Mouse (Mus musculus) heart, embryonic 12.5 days (tissue): ENCODE data around the gene Tshz2. TPM values are rescaled to one million over a fixed set of nuclear protein-coding genes. Genes with fewer than 3 reads are reported as not detected.
A peak's percentile ranks its signal among the peaks of the same experiment; 100 is the strongest.

Experiments
- ATAC-seq: fragments of 200-750 bp; cut with Nextera tagmentation; 2 replicates; pipeline ENCODE4 v1.8.0; 2017; ENCODE audit warnings: moderate TSS enrichment, moderate library complexity; ENCODE audit not compliant: insufficient number of reproducible peaks, low FRiP score
- H3K27ac ChIP-seq: fragments of 300-500 bp; sonication (generic); 2 replicates; pipeline ENCODE4 v1.5.1; 2016; ENCODE audit warnings: mild to moderate bottlenecking, moderate library complexity; ENCODE audit not compliant: poor library complexity, severe bottlenecking
- H3K27me3 ChIP-seq: fragments of 300-500 bp; sonication (generic); replicated peaks from 2 replicates; pipeline ENCODE4 v1.6.1; 2016; ENCODE audit warnings: mild to moderate bottlenecking, moderate library complexity
- H3K36me3 ChIP-seq: fragments of 300-500 bp; sonication (generic); 2 replicates; pipeline ENCODE4 v1.6.1; 2016; ENCODE audit warnings: mild to moderate bottlenecking, moderate library complexity
- H3K4me1 ChIP-seq: fragments of 300-500 bp; sonication (generic); replicated peaks from 2 replicates; pipeline ENCODE4 v1.6.1; 2016; ENCODE audit warnings: mild to moderate bottlenecking
- H3K4me2 ChIP-seq: fragments of 300-500 bp; sonication (generic); 2 replicates; pipeline ENCODE4 v1.6.1; 2016; ENCODE audit warnings: mild to moderate bottlenecking, moderate library complexity
- H3K4me3 ChIP-seq: fragments of 300-500 bp; sonication (generic); 2 replicates; pipeline ENCODE4 v1.5.1; 2016; ENCODE audit warnings: mild to moderate bottlenecking
- H3K9ac ChIP-seq: fragments of 300-500 bp; sonication (generic); 2 replicates; pipeline ENCODE4 v1.6.1; 2016; ENCODE audit warnings: mild to moderate bottlenecking, moderate library complexity
- H3K9me3 ChIP-seq: fragments of 300-500 bp; sonication (generic); replicated peaks from 2 replicates; pipeline ENCODE4 v1.6.1; 2016; ENCODE audit warnings: mild to moderate bottlenecking, moderate library complexity
- WGBS: fragments of 180-500 bp; shearing (Covaris S2); methylation state at CpG from one replicate; pipeline ENCODE4 v1.1.7; 2016; 5-methylcytosine and 5-hydroxymethylcytosine counted together
- polyA plus RNA-seq: library from polyadenylated mRNA; unstranded; fragments of >200 nt; fragmentation: Nextera tagmentation; extraction: Ambion mirVana; gene quantifications from 2 replicates; pipeline ENCODE4 v1.2.1, GENCODE M21; 2016

The Tshz2 gene
- polyA plus RNA-seq, 1 experiment from 2014 or later: 5.6 TPM

GRCm38 (mm10) chr2:169919111-169919695, 286.4 kb downstream of the Tshz2 start:
- 72% methylated on average over 3 of the region's 3 CpGs for WGBS
- Histone ChIP-seq H3K27me3 (0 out of 2 replicates have a peak, but pooled peaks cover 3% of the 10 kb centered on the region), H3K27ac (no peak overlapping the region), H3K4me3 (no peak overlapping the region), H3K4me1 (no peaks in the 10 kb centered on the region), H3K4me2 (no peak overlapping the region), H3K36me3 (no peaks in the 10 kb centered on the region), H3K9me3 (0 out of 2 replicates have a peak, but pooled peaks cover 7% of the 10 kb centered on the region), H3K9ac (no peak overlapping the region)
- ATAC-seq: no peak

GRCm38 (mm10) chr2:169924177-169924810, 291.5 kb downstream of the Tshz2 start:
- no peaks in the 10 kb centered on the region for H3K9me3 ChIP-seq
- H3K27me3 ChIP-seq: 0 out of 2 replicates have a peak, but pooled peaks cover 3% of the 10 kb centered on the region
- no peak for ATAC-seq
- no peaks in the 10 kb centered on the region for H3K36me3 ChIP-seq
- H3K4me2 ChIP-seq: no peak overlapping the region
- H3K27ac ChIP-seq: no peak overlapping the region
- no peak overlapping the region for H3K4me3 ChIP-seq
- peaks cover 5% of the 10 kb centered on the region; the same call in 1 of the 2 replicates for H3K4me1 ChIP-seq
- WGBS: 64% methylated on average over 8 of the region's 8 CpGs
- H3K9ac ChIP-seq: no peak overlapping the region

DNA sequence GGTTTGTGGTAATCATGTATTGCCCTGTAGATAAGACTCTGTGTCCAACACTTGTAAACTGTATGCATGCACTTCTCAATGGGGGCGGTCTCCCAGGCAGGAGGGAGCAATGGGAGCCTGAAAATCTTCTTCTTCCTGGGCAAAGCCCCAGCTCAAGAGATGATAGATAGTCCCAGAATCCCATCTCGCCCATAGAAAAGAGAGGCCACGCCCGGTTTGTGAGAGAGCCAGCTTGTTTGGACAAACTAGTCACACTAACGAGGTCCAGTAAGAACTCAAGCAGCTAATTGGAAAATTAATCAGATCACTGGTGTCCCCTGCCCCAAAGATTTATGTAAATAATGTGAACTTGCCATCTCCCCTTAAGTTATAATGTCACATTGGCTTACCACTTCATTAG, 292.7 kb downstream of the Tshz2 start:
- Histone ChIP-seq H3K36me3 (no peaks in the 10 kb centered on the region), H3K9me3 (no peaks in the 10 kb centered on the region), H3K4me1 (peaks cover 13% of the 10 kb centered on the region), H3K4me3 (no peak overlapping the region), H3K27me3 (0 out of 2 replicates have a peak, but pooled peaks cover 3% of the 10 kb centered on the region), H3K4me2 (no peak overlapping the region), H3K27ac (no peak overlapping the region), H3K9ac (no peak overlapping the region)
- WGBS: 80% methylated on average over 5 of the region's 5 CpGs
- ATAC-seq: no peak

DNA sequence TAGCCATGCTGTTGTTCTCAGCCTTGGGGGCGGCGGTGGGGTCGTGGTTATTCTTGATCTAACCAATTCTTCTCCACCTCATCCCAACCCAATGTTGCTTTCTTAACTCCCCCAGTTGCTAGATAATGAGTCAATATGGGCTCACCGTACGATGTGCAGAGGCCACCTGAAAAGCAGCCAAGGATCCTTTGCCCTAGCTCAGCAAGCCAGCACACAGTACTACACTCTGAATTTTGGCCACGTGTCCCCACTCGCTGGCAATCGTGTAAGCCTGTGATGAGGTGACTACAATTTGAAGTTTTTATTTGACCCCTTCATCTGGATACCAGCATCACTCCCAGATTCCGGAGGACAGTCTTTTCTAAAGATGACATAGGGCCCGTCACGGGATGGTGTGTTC, 293.2 kb downstream of the Tshz2 start:
- Histone ChIP-seq H3K4me1 (peaks cover 13% of the 10 kb centered on the region), H3K9ac (no peak overlapping the region), H3K36me3 (no peaks in the 10 kb centered on the region), H3K4me2 (no peak overlapping the region), H3K27me3 (0 out of 2 replicates have a peak, but pooled peaks cover 3% of the 10 kb centered on the region), H3K4me3 (no peak overlapping the region), H3K27ac (no peak overlapping the region), H3K9me3 (no peaks in the 10 kb centered on the region)
- no peak for ATAC-seq
- 76% methylated on average over 11 of the region's 11 CpGs for WGBS

- no peaks in the 10 kb centered on the region for H3K9me3 ChIP-seq
- peaks cover 9% of the 10 kb centered on the region; the same call in 1 of the 2 replicates for H3K27me3 ChIP-seq
- no peaks in the 10 kb centered on the region for H3K36me3 ChIP-seq
- WGBS: 66% methylated on average over 2 of the region's 2 CpGs
- H3K9ac ChIP-seq: no peak overlapping the region
- no peak overlapping the region for H3K27ac ChIP-seq
- ATAC-seq: no peak
- H3K4me3 ChIP-seq: no peak overlapping the region
- H3K4me1 ChIP-seq: peaks cover 13% of the 10 kb centered on the region
- no peak overlapping the region for H3K4me2 ChIP-seq
These were observed 294.6 kb downstream of the Tshz2 start for GRCm38 (mm10) chr2:169927401-169927800.

DNA sequence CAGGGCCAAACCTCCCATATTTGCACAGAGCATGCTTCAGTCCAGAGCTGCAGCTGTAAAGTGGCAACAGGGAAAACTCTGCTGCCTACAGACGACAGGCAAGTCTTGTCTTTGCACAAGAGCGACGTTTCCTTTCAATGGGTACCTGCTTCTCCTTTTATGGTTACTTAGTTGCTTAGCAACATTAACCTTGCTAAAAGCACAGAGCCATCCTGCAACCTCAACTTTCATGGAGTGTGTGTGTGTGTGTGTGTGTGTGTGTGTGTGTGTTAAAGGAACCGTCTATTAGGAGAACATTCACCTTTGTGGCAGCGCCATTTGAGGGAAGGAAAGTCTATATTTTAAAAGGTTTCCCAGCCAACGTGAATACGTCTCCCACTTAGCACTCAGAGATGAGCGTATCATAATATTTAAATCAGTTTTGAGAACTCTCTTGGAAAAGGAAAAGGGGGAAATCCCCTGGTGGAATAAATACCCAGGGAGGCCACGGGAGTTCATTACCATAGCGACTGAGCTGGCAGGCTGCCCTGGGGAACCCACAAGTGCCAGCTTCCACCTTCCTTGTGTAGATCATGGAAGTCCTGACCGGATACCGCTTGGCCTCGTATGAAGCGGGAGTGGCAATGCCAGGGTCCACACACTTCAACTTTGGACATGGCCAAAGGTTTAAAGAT, 295.8 kb downstream of the Tshz2 start:
- ATAC-seq: no peak
- no peaks in the 10 kb centered on the region for H3K36me3 ChIP-seq
- H3K27ac ChIP-seq: no peak overlapping the region
- peaks cover 6% of the 10 kb centered on the region; the same call in 1 of the 2 replicates for H3K27me3 ChIP-seq
- 76% methylated on average over 14 of the region's 14 CpGs for WGBS
- H3K4me2 ChIP-seq: no peak overlapping the region
- no peaks in the 10 kb centered on the region for H3K9me3 ChIP-seq
- H3K9ac ChIP-seq: no peak overlapping the region
- H3K4me3 ChIP-seq: no peak overlapping the region
- H3K4me1 ChIP-seq: peaks cover 13% of the 10 kb centered on the region

DNA sequence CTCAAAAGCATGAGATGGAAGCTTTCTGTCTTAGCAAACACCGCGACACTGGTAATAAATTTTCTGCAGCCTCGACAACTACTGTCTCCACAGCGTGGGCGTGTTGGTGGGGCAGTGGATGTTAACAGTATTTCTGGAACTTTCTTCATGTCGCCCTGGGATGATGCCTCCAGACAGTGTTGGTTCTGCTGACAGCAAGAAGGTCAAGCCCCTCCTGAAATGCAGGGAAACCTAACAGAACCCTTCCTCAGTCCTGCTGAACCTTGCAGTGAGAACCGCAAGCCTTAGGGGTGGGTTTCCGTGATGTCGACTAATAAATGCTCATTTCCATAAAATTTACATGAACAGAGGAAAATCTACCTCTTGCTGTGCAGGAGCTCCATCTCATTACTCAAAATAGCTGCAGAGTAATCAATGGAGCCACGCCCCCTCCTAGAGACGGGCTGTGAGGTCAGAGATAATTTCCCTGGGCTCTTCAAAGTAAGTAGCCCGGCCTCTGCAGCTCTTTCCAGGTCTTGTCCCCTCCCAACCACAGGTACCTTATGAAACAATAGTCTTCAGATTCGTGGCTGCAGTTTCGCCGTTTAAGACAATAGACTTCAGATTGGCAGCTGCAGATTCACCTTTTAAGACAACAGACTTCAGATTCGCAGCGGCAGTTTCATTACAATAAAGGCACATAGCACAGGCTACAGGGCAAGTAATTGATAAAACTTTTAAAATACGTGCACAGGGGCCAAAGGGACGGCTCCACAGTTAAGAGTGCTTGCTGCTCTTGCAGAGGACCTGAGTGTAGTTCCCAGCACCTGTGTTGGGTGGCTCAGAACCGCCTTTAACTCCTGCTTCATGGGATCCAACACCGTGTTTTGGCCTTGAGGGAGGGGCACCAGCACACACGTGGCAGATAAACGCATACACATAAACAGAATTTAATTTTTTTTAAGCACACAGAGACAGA, 297.0 kb downstream of the Tshz2 start:
- Histone ChIP-seq H3K9me3 (no peaks in the 10 kb centered on the region), H3K27ac (no peak overlapping the region), H3K4me3 (peak overlapping the region; percentile 46), H3K4me1 (peaks cover 13% of the 10 kb centered on the region), H3K27me3 (peaks cover 6% of the 10 kb centered on the region; the same call in 1 of the 2 replicates), H3K9ac (no peak overlapping the region), H3K36me3 (no peaks in the 10 kb centered on the region), H3K4me2 (peak overlapping the region; percentile 66)
- WGBS: 52% methylated on average over 23 of the region's 23 CpGs
- ATAC-seq: no peak

GRCm38 (mm10) chr2:169935642-169936041, 302.8 kb downstream of the Tshz2 start:
- Histone ChIP-seq H3K36me3 (no peaks in the 10 kb centered on the region), H3K4me1 (peaks cover 5% of the 10 kb centered on the region; the same call in 1 of the 2 replicates), H3K27me3 (peaks cover 6% of the 10 kb centered on the region; the same call in 1 of the 2 replicates), H3K9me3 (no peaks in the 10 kb centered on the region), H3K27ac (no peak overlapping the region), H3K4me2 (no peak overlapping the region), H3K4me3 (no peak overlapping the region), H3K9ac (no peak overlapping the region)
- WGBS: 41% methylated on average over 6 of the region's 6 CpGs
- no peak for ATAC-seq

DNA sequence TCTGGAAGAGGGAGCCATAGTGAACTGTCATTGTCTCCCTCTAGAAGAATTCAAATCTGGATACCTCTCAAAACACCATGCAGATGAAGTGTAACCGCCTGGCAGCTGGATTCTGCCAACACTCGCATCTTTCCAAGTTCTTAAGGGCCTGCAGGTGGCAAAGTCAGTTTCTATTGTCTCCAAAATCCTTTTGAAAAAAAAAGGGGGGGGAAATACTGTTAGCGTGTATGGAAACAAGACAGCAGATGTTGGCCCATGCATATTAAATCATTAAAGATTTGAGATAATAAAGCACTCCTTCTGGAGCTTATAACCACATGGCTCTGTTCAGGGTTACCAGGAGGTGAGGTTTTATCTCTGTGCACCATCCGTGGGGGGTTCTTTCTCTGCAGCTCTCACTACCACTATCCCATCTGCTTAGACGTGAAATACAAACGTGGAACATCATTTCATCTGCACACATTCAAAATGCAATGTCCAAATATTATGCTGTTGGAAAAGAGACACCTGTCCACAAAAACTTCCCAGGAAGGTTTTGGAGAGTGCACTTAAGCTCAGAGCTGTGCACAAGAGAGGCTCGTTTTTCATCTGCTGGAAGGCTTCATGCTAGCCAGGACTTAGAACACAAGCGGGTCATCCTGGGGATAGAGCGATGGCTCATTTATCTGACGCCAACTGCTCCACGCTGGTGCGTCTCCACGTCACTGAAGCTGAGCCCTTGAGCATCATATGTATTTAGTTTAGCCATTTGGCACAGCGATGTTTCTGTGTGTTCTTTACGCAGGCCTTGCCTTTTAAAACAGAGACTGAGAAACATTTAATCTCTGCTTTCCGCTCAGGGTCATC, 307.7 kb downstream of the Tshz2 start:
- 76% methylated on average over 16 of the region's 16 CpGs for WGBS
- H3K4me1 ChIP-seq: peaks cover 2% of the 10 kb centered on the region; the same call in 1 of the 2 replicates
- no peak for ATAC-seq
- H3K4me2 ChIP-seq: no peak overlapping the region
- H3K9me3 ChIP-seq: 0 out of 2 replicates have a peak, but pooled peaks cover 4% of the 10 kb centered on the region
- no peak overlapping the region for H3K9ac ChIP-seq
- H3K27me3 ChIP-seq: no peaks in the 10 kb centered on the region
- H3K36me3 ChIP-seq: no peaks in the 10 kb centered on the region
- no peak overlapping the region for H3K4me3 ChIP-seq
- no peak overlapping the region for H3K27ac ChIP-seq

DNA sequence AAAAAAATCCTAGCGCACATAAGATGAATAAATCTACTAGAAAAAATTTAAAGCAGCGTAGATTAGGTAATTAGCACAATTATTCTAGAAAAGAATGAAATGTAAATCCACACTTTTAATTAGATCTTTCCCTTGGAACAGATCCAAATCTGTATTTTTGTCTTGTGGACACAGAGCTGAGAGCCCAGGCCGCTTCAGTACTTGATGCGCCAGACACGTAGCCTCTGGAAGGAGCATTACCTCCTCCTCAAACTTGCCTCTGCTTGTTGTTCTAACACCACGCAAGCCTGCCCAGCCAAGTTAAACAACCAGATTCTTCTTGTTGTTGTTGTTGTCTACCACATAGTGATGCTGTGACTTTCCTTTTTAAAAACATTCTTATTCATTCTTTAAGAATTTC, 310.9 kb downstream of the Tshz2 start:
- no peak overlapping the region for H3K27ac ChIP-seq
- H3K9me3 ChIP-seq: 0 out of 2 replicates have a peak, but pooled peaks cover 4% of the 10 kb centered on the region
- H3K4me1 ChIP-seq: no peaks in the 10 kb centered on the region
- no peak overlapping the region for H3K4me3 ChIP-seq
- 93% methylated on average over 6 of the region's 6 CpGs for WGBS
- H3K36me3 ChIP-seq: no peaks in the 10 kb centered on the region
- ATAC-seq: no peak
- no peaks in the 10 kb centered on the region for H3K27me3 ChIP-seq
- no peak overlapping the region for H3K9ac ChIP-seq
- H3K4me2 ChIP-seq: no peak overlapping the region
